Mouse (Mus musculus) layer of hippocampus, postnatal 14 days (tissue): Measurements from ENCODE around the gene Gpc1. TPM values are rescaled to one million over a fixed set of nuclear protein-coding genes. Genes with fewer than 3 reads are reported as not detected.

Experiments used
- microRNA-seq, 2 experiments: library from miRNA; unstranded; fragments of <30 nt; microRNA quantifications; one replicate each; pipeline ENCODE4 v1.2.0; 2021
- total RNA-seq, 2 experiments: library from RNA; stranded (reverse); gene quantifications; 2 replicates each; pipeline ENCODE4 v1.2.3; 2021

Gene Gpc1
- total RNA-seq, 2 experiments from 2014 or later = 140 to 150 TPM

Small RNA genes lying within 50 kb of the gene (microRNA-seq; reads per million reads assigned to microRNA genes)
- gene Mir149 = 10,691 to 21,751 reads per million in 2 experiments

Other genes with a start within 250 kb of the Gpc1 start
- not detected for gene Olfr1412, start 245.9 kb upstream of the Gpc1 start, total RNA-seq
- not detected for gene Olfr1411, start 237.2 kb upstream of the Gpc1 start, total RNA-seq
- under 1 TPM in 1 of 2 experiments, not detected in 1; 0.14 TPM for gene Olfr1410, start 225.9 kb upstream of the Gpc1 start, total RNA-seq
- gene Olfr12, start 213.9 kb upstream of the Gpc1 start, total RNA-seq = under 1 TPM in 1 of 2 experiments, not detected in 1; 0.07 TPM
- 100 to 1,000 TPM; 315 to 327 TPM for gene Cops9, start 189.7 kb upstream of the Gpc1 start, total RNA-seq
- gene Otos, start 182.8 kb upstream of the Gpc1 start, total RNA-seq = 1 to 10 TPM in 1 of 2 experiments, under 1 TPM in 1; 0.60 to 1.0 TPM
- under 1 TPM; 0.19 to 0.25 TPM for gene Ankmy1, start 71.3 kb downstream of the Gpc1 start, total RNA-seq
- gene Dusp28, start 75.3 kb downstream of the Gpc1 start, total RNA-seq = 1 to 10 TPM; 8.1 to 9.6 TPM
- 10 to 100 TPM; 40.1 to 46.9 TPM for gene Rnpepl1, start 79.1 kb downstream of the Gpc1 start, total RNA-seq
- 10 to 100 TPM; 45.5 to 51.1 TPM for gene Capn10, start 102.7 kb downstream of the Gpc1 start, total RNA-seq
- gene Gpr35, start 119.2 kb downstream of the Gpc1 start, total RNA-seq = 1 to 10 TPM in 1 of 2 experiments, under 1 TPM in 1; 0.45 to 1.0 TPM
- gene Aqp12, start 174.7 kb downstream of the Gpc1 start, total RNA-seq = not detected